Mouse (Mus musculus): ENCODE measurements around the gene Crlf1.

The Crlf1 gene

GRCm38 (mm10) chr8:70522592-70523403 is 29.8 kb downstream of the Crlf1 start:
- DNase-seq (ENCODE audit: low spot score), result peak; percentile 99

GRCm38 (mm10) chr8:70527111-70527511 is 34.2 kb downstream of the Crlf1 start:
- DNase-seq (ENCODE audit: low spot score), result no peak

- DNase-seq (ENCODE audit: low spot score), result peak; percentile 99
Observed at GRCm38 (mm10) chr8:70527512-70528181, 34.7 kb downstream of the Crlf1 start, which contains the start of the genes Fkbp8 and Kxd1. Gene Fkbp8 (plus strand): TSS chr8:70527724. Gene Kxd1 (minus strand): TSS chr8:70527956.

GRCm38 (mm10) chr8:70528182-70528797 is 35.3 kb downstream of the Crlf1 start:
- DNase-seq (ENCODE audit: low spot score), result no peak

GRCm38 (mm10) chr8:70529299-70529698 is 36.3 kb downstream of the Crlf1 start:
- DNase-seq (ENCODE audit: low spot score), result no peak

- DNase-seq (ENCODE audit: low spot score), result no peak
Observed at GRCm38 (mm10) chr8:70529741-70530161, 36.8 kb downstream of the Crlf1 start.

- no peak for DNase-seq (ENCODE audit: low spot score)
Observed at GRCm38 (mm10) chr8:70530314-70530713, 37.4 kb downstream of the Crlf1 start.

GRCm38 (mm10) chr8:70534281-70534680 is 41.3 kb downstream of the Crlf1 start:
- DNase-seq (ENCODE audit: low spot score), result no peak

- DNase-seq (ENCODE audit: low spot score), result no peak
Observed at GRCm38 (mm10) chr8:70535221-70535620, 42.3 kb downstream of the Crlf1 start.

- DNase-seq (ENCODE audit: low spot score), result no peak
Observed at GRCm38 (mm10) chr8:70535701-70536100, 42.7 kb downstream of the Crlf1 start.

GRCm38 (mm10) chr8:70538024-70538579 is 45.1 kb downstream of the Crlf1 start:
- DNase-seq (ENCODE audit: low spot score), result peak; percentile 70

- DNase-seq (ENCODE audit: low spot score), result peak; percentile 99
Observed at GRCm38 (mm10) chr8:70538633-70539076, 45.7 kb downstream of the Crlf1 start.

- peak; percentile 99 for DNase-seq (ENCODE audit: low spot score)
Observed at GRCm38 (mm10) chr8:70539077-70539813, 46.3 kb downstream of the Crlf1 start, which contains the start of gene Ell. Gene Ell (plus strand): TSS chr8:70539457.

GRCm38 (mm10) chr8:70540013-70540506 is 47.1 kb downstream of the Crlf1 start:
- DNase-seq (ENCODE audit: low spot score), result no peak

- DNase-seq (ENCODE audit: low spot score), result no peak
Observed at GRCm38 (mm10) chr8:70540507-70541071, 47.6 kb downstream of the Crlf1 start.

- DNase-seq (ENCODE audit: low spot score), result no peak
Observed at GRCm38 (mm10) chr8:70541081-70541480, 48.1 kb downstream of the Crlf1 start.

GRCm38 (mm10) chr8:70544200-70544687 is 51.3 kb downstream of the Crlf1 start:
- no peak for DNase-seq (ENCODE audit: low spot score)

- DNase-seq (ENCODE audit: low spot score), result no peak
Observed at GRCm38 (mm10) chr8:70546412-70546811, 53.5 kb downstream of the Crlf1 start.

- DNase-seq (ENCODE audit: low spot score), result no peak
Observed at GRCm38 (mm10) chr8:70547762-70548161, 54.8 kb downstream of the Crlf1 start.

GRCm38 (mm10) chr8:70549412-70550184 is 56.6 kb downstream of the Crlf1 start:
- DNase-seq (ENCODE audit: low spot score), result no peak

Data from embryo, embryonic 10 days (tissue).